Mouse (Mus musculus) lung, postnatal 4 days (tissue): ENCODE data around the gene Cenpw.

ENCODE experiments used
- DNase-seq, 2 experiments: peaks; one replicate each; pipeline ENCODE4 v3.0.0; 2021

The Cenpw gene

GRCm38 (mm10) chr10:30199916-30200826, at the start of gene Cenpw:
Cenpw (minus strand) TSS chr10:30200560.
- peak; percentile 94 for DNase-seq

GRCm38 (mm10) chr10:30249654-30250053, 49.3 kb upstream of the Cenpw start:
- no peak for DNase-seq

GRCm38 (mm10) chr10:30199501-30199900, 859 bp downstream of the Cenpw start:
- peak in 1 of 2 experiments; percentile 3 for DNase-seq

- no peak for DNase-seq
These were observed 32.7 kb downstream of the Cenpw start for GRCm38 (mm10) chr10:30167700-30168099.
